Mouse (Mus musculus) embryonic facial prominence, embryonic 10.5 days (tissue): ENCODE results near the gene Sox5. TPM values are rescaled to one million over a fixed set of nuclear protein-coding genes. Genes with fewer than 3 reads are reported as not detected.
A peak's percentile ranks its signal among the peaks of the same experiment; 100 is the strongest.

Experiments
- DNase-seq: peaks from one replicate; pipeline ENCODE4 v3.0.0-alpha.2; 2017; ENCODE audit warnings: low spot score
- H3K27ac ChIP-seq: fragments of 300-500 bp; sonication (generic); replicated peaks from 2 replicates; pipeline ENCODE4 v1.5.1; 2016; ENCODE audit warnings: mild to moderate bottlenecking
- H3K27me3 ChIP-seq: fragments of 300-500 bp; sonication (generic); replicated peaks from 2 replicates; pipeline ENCODE4 v1.6.1; 2016; ENCODE audit warnings: low read depth, mild to moderate bottlenecking; ENCODE audit not compliant: poor library complexity, severe bottlenecking
- H3K36me3 ChIP-seq: fragments of 300-500 bp; sonication (generic); replicated peaks from 2 replicates; pipeline ENCODE4 v1.6.1; 2016; ENCODE audit warnings: mild to moderate bottlenecking, moderate library complexity
- H3K4me1 ChIP-seq: fragments of 300-500 bp; sonication (generic); 2 replicates; pipeline ENCODE4 v1.6.1; 2016
- H3K4me3 ChIP-seq: fragments of 300-500 bp; sonication (generic); 2 replicates; pipeline ENCODE4 v1.5.1; 2016; ENCODE audit warnings: mild to moderate bottlenecking, moderate library complexity
- H3K9me3 ChIP-seq: fragments of 300-500 bp; sonication (generic); 2 replicates; pipeline ENCODE4 v1.6.1; 2016; ENCODE audit warnings: mild to moderate bottlenecking
- WGBS: fragments of 180-500 bp; shearing (Covaris S2); methylation state at CpG from one replicate; pipeline ENCODE4 v1.1.7; 2016; 5-methylcytosine and 5-hydroxymethylcytosine counted together
- polyA plus RNA-seq: library from polyadenylated mRNA; unstranded; fragments of >200 nt; fragmentation: Nextera tagmentation; extraction: Ambion mirVana; gene quantifications from 2 replicates; pipeline ENCODE4 v1.2.1, GENCODE M21; 2016

Sox5 gene
- polyA plus RNA-seq, 1 experiment from 2014 or later = 65.1 TPM

- H3K27ac ChIP-seq = no peak overlapping the region
- no peak for DNase-seq
- peaks cover 21% of the 10 kb centered on the region for H3K4me1 ChIP-seq
- H3K36me3 ChIP-seq = no peaks in the 10 kb centered on the region
- H3K9me3 ChIP-seq = no peaks in the 10 kb centered on the region
- no peaks in the 10 kb centered on the region for H3K27me3 ChIP-seq
- 69% methylated on average over 7 of the region's 7 CpGs for WGBS
- H3K4me3 ChIP-seq = no peak overlapping the region
Measured at GRCm38 (mm10) chr6:144312282-144312780, 469.4 kb downstream of the Sox5 start.

GRCm38 (mm10) chr6:144311754-144312153, 470.0 kb downstream of the Sox5 start:
- no peaks in the 10 kb centered on the region for H3K27me3 ChIP-seq
- H3K9me3 ChIP-seq = no peaks in the 10 kb centered on the region
- DNase-seq = no peak
- 60% methylated on average over 4 of the region's 4 CpGs for WGBS
- H3K27ac ChIP-seq = no peak overlapping the region
- H3K36me3 ChIP-seq = no peaks in the 10 kb centered on the region
- H3K4me1 ChIP-seq = peaks cover 24% of the 10 kb centered on the region
- H3K4me3 ChIP-seq = no peak overlapping the region

- DNase-seq = no peak
- Histone ChIP-seq H3K36me3 (no peaks in the 10 kb centered on the region), H3K4me1 (peaks cover 24% of the 10 kb centered on the region), H3K4me3 (no peak overlapping the region), H3K27ac (no peak overlapping the region), H3K27me3 (no peaks in the 10 kb centered on the region), H3K9me3 (no peaks in the 10 kb centered on the region)
Measured at GRCm38 (mm10) chr6:144309171-144309570, 472.6 kb downstream of the Sox5 start.

GRCm38 (mm10) chr6:144307551-144308149, 474.1 kb downstream of the Sox5 start:
- Histone ChIP-seq H3K36me3 (no peaks in the 10 kb centered on the region), H3K4me1 (peaks cover 14% of the 10 kb centered on the region), H3K9me3 (no peaks in the 10 kb centered on the region), H3K4me3 (no peak overlapping the region), H3K27ac (no peak overlapping the region), H3K27me3 (no peaks in the 10 kb centered on the region)
- DNase-seq = no peak
- 94% methylated on average over 12 of the region's 12 CpGs for WGBS

GRCm38 (mm10) chr6:144302823-144303222, 479.0 kb downstream of the Sox5 start:
- Histone ChIP-seq H3K27ac (no peak overlapping the region), H3K9me3 (no peaks in the 10 kb centered on the region), H3K4me1 (peaks cover 18% of the 10 kb centered on the region), H3K27me3 (no peaks in the 10 kb centered on the region), H3K4me3 (no peak overlapping the region), H3K36me3 (no peaks in the 10 kb centered on the region)
- WGBS = 86% methylated on average over 6 of the region's 6 CpGs
- DNase-seq = no peak

- Histone ChIP-seq H3K9me3 (peaks cover 1% of the 10 kb centered on the region; the same call in 1 of the 2 replicates), H3K36me3 (no peaks in the 10 kb centered on the region), H3K4me3 (no peak overlapping the region), H3K4me1 (peaks cover 15% of the 10 kb centered on the region), H3K27ac (no peak overlapping the region), H3K27me3 (0 out of 2 replicates have a peak, but pooled peaks cover 4% of the 10 kb centered on the region)
- WGBS = 70% methylated on average over 4 of the region's 4 CpGs
- DNase-seq = no peak
Measured at GRCm38 (mm10) chr6:144301082-144301481, 480.7 kb downstream of the Sox5 start.

- Histone ChIP-seq H3K27ac (no peak overlapping the region), H3K9me3 (peaks cover 12% of the 10 kb centered on the region; the same call in 1 of the 2 replicates), H3K27me3 (0 out of 2 replicates have a peak, but pooled peaks cover 4% of the 10 kb centered on the region), H3K4me3 (no peak overlapping the region), H3K4me1 (peaks cover 15% of the 10 kb centered on the region), H3K36me3 (0 out of 2 replicates have a peak, but pooled peaks cover 2% of the 10 kb centered on the region)
- 42% methylated on average over 7 of the region's 7 CpGs for WGBS
- peak; percentile 15 for DNase-seq
Measured at GRCm38 (mm10) chr6:144299503-144299858, 482.3 kb downstream of the Sox5 start.

- Histone ChIP-seq H3K27me3 (0 out of 2 replicates have a peak, but pooled peaks cover 4% of the 10 kb centered on the region), H3K4me1 (peaks cover 15% of the 10 kb centered on the region), H3K9me3 (peaks cover 12% of the 10 kb centered on the region; the same call in 1 of the 2 replicates), H3K27ac (0 out of 2 replicates have a peak overlapping the region, but pooled peaks have one; percentile 1), H3K4me3 (no peak overlapping the region), H3K36me3 (0 out of 2 replicates have a peak, but pooled peaks cover 2% of the 10 kb centered on the region)
- peak; percentile 26 for DNase-seq
- 75% methylated on average over 23 of the region's 23 CpGs for WGBS
Measured at GRCm38 (mm10) chr6:144298641-144299502, 482.9 kb downstream of the Sox5 start.

- H3K27me3 ChIP-seq = 0 out of 2 replicates have a peak, but pooled peaks cover 4% of the 10 kb centered on the region
- no peak overlapping the region for H3K27ac ChIP-seq
- WGBS = 90% methylated on average over 5 of the region's 5 CpGs
- H3K36me3 ChIP-seq = 0 out of 2 replicates have a peak, but pooled peaks cover 2% of the 10 kb centered on the region
- no peak for DNase-seq
- peaks cover 12% of the 10 kb centered on the region; the same call in 1 of the 2 replicates for H3K9me3 ChIP-seq
- peaks cover 15% of the 10 kb centered on the region for H3K4me1 ChIP-seq
- H3K4me3 ChIP-seq = no peak overlapping the region
Measured at GRCm38 (mm10) chr6:144297846-144298245, 483.9 kb downstream of the Sox5 start.

- 91% methylated on average over 1 of the region's 1 CpGs for WGBS
- H3K27ac ChIP-seq = no peak overlapping the region
Measured at GRCm38 (mm10) chr6:144297131-144297530, 484.6 kb downstream of the Sox5 start.

GRCm38 (mm10) chr6:144291526-144291925, 490.3 kb downstream of the Sox5 start:
- 0 out of 2 replicates have a peak, but pooled peaks cover 4% of the 10 kb centered on the region for H3K4me1 ChIP-seq
- WGBS = 94% methylated on average over 4 of the region's 4 CpGs
- H3K9me3 ChIP-seq = peaks cover 12% of the 10 kb centered on the region; the same call in 1 of the 2 replicates
- H3K4me3 ChIP-seq = no peak overlapping the region
- 0 out of 2 replicates have a peak, but pooled peaks cover 2% of the 10 kb centered on the region for H3K36me3 ChIP-seq
- H3K27ac ChIP-seq = no peak overlapping the region
- DNase-seq = no peak
- no peaks in the 10 kb centered on the region for H3K27me3 ChIP-seq

More at GRCm38 (mm10) chr6:144297131-144297530, 484.6 kb downstream of the Sox5 start:
- Histone ChIP-seq H3K36me3 (0 out of 2 replicates have a peak, but pooled peaks cover 2% of the 10 kb centered on the region), H3K9me3 (peaks cover 12% of the 10 kb centered on the region; the same call in 1 of the 2 replicates), H3K4me3 (no peak overlapping the region), H3K27me3 (0 out of 2 replicates have a peak, but pooled peaks cover 4% of the 10 kb centered on the region), H3K4me1 (peaks cover 15% of the 10 kb centered on the region)
- no peak for DNase-seq

GRCm38 (mm10) chr6:144286122-144286521, 495.7 kb downstream of the Sox5 start:
- H3K27me3 ChIP-seq = no peaks in the 10 kb centered on the region
- peaks cover 4% of the 10 kb centered on the region; the same call in 1 of the 2 replicates for H3K4me1 ChIP-seq
- H3K36me3 ChIP-seq = no peaks in the 10 kb centered on the region
- no peak for DNase-seq
- no peaks in the 10 kb centered on the region; the same call in 1 of the 2 replicates for H3K9me3 ChIP-seq
- no peak overlapping the region for H3K27ac ChIP-seq
- no peak overlapping the region for H3K4me3 ChIP-seq
- WGBS = 91% methylated on average over 4 of the region's 4 CpGs
